Mouse (Mus musculus): ENCODE measurements around the gene Map2k7. TPM values are rescaled to one million over a fixed set of nuclear protein-coding genes. Genes with fewer than 3 reads are reported as not detected.

Map2k7 gene
- polyA plus RNA-seq, 1 experiment = 63.5 TPM

DNA sequence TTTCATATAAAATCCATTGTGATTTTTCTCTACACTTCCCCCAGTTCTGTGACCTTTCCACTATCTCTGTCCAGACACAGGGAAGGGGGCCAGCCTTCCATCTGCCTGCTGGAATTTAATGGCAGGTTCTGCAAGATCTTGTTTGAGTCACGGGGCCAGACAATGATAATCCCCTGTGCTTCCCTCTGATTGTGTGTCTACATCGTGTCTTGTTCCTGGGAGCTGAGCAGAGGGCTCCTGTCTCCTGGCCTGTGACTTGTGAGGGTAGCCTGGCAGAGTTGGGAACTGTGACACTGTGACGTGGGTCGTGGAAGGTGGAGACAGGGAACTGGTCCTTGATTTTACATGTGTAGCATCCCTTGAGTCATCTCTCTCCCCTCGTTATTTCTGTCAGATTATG is 8.8 kb upstream of the Map2k7 start:
- no peak for TF ChIP-seq CTCF (IDR thresholded peaks at IDR 0.05; ENCODE audit: borderline replicate concordance, extremely low read depth, insufficient read depth, insufficient read length)
- TF ChIP-seq POLR2A (IDR thresholded peaks at IDR 0.05; ENCODE audit: borderline replicate concordance, extremely low read depth, insufficient read depth, insufficient read length, poor library complexity, severe bottlenecking) = no peak
- no peak for DNase-seq (ENCODE audit: low read depth)

DNA sequence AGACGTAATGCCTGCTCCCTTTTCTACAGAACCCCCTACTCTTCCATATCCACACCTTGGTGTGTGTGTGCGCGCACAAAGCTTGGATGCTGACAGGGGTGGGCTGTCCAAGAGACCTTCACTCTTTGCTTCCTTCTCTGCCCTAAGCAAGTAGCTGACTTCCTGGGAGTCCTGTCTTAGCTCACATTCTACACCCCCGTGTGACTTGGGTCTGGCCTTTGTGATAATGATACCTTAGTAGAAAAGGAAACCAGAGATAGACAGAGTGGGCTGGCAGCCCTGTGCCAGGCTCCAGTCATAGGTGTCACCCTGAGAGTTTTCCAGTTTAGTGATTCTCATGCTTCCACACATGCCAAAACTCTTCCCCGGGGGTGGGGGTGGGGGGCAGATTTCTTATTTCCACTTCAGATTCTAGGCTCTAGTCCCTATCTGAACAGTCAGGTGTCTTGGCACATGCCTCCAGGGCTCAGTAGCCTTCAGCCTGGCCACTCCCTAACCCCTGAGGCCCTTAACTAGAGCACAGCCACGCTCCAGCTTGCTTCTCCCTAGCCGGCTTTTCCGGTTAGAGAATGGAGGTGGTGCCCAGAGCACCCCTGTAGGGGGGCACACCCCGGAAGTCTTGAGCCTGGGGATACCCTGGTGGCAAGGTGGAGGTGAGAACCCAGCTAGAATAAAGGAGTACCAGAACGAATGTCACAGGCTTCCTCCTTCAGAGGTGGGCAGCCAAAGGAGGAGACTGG is 7.8 kb upstream of the Map2k7 start:
- DNase-seq (ENCODE audit: low read depth) = no peak
- TF ChIP-seq POLR2A (IDR thresholded peaks at IDR 0.05; ENCODE audit: borderline replicate concordance, extremely low read depth, insufficient read depth, insufficient read length, poor library complexity, severe bottlenecking) (no peak), CTCF (IDR thresholded peaks at IDR 0.05; ENCODE audit: borderline replicate concordance, extremely low read depth, insufficient read depth, insufficient read length) (no peak)

DNA sequence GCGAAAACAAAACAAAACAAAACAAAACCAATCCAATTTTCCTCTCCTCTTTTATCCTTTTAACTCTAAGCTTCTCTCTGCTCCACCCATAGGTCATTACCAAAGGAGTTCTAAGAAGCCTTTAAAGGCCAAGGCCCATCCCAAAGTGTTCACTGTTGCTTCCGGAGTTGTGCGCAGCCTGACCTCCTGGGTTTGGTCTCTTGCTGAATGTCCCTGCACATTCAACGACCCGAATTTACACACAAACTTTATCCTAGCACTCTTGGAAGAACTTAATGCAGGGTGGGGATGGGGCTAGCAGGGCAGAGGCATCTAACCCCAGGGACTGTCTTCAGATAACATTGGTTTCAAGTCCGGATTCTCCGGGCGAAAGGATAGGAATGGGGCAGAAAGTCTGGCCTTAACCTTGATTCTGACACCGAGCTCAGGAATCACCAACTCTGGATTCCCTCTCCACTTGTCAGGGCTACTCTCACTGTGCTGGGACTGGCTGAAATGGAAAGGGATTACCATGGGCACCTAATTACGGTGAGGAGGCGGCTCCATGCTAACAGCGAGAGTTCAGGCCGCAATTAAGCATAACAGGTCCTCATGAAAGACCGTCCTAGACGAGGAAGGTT is 616 bp upstream of the Map2k7 start:
- TF ChIP-seq CTCF (IDR thresholded peaks at IDR 0.05; ENCODE audit: borderline replicate concordance, extremely low read depth, insufficient read depth, insufficient read length) = no peak
- TF ChIP-seq POLR2A (IDR thresholded peaks at IDR 0.05; ENCODE audit: borderline replicate concordance, extremely low read depth, insufficient read depth, insufficient read length, poor library complexity, severe bottlenecking) = no peak
- DNase-seq (ENCODE audit: low read depth) = no peak

DNA sequence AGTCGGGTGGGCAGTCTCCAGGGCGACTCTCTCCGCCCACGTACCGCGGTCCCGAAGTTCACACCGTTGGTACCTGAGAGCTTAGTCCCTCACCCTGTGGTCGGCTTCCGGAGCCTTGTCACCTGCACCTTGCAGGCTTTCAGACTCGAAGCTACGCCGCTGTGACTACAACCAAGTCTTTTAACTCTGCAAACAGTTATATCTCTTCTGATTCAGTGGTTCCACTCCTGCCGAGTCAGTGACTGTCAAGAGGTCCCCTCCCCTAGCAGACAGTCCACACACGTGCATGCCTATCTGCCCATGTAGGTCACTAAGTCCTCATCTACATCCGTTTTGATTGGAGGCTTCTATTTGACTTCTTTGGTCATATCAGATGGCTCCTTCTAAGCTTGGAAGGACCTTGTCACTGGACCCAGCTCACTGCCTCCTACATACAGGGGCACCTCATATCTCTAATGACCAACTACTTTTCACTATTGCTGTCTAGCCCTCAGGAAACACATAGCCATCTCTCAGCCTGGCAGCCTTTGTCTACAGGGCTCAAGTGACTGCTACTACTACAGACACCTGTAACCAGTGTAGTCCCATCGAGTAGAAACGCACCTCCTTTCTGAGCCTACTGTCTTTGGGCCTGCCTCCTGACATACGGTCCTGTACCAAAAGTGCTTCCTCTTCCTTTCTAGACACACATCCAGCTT is 802 bp downstream of the Map2k7 start:
- DNase-seq (ENCODE audit: low read depth) = no peak
- no peak for TF ChIP-seq CTCF (IDR thresholded peaks at IDR 0.05; ENCODE audit: borderline replicate concordance, extremely low read depth, insufficient read depth, insufficient read length)

DNA sequence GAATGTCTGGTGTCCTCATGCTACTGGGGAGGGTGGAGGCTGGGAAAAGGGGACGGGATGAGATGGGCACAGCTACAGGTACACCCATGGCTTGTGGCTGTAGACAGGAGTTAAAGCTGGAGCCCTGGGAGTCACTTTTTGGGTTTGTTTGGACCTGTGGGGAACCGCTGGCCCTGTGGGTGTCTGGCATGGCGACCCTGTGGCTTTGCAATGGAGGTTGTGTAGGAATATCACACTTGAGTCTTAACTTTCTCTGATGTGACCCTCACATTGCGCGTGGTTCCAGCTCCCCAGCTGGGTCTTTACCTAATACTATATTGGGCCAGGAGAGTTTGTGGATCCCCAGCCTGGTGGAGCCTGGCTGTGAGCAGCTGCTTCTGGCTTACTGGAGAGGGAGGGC is 6.5 kb downstream of the Map2k7 start:
- no peak for DNase-seq (ENCODE audit: low read depth)
- no peak for TF ChIP-seq CTCF (IDR thresholded peaks at IDR 0.05; ENCODE audit: borderline replicate concordance, extremely low read depth, insufficient read depth, insufficient read length)
- no peak for TF ChIP-seq POLR2A (IDR thresholded peaks at IDR 0.05; ENCODE audit: borderline replicate concordance, extremely low read depth, insufficient read depth, insufficient read length, poor library complexity, severe bottlenecking)

DNA sequence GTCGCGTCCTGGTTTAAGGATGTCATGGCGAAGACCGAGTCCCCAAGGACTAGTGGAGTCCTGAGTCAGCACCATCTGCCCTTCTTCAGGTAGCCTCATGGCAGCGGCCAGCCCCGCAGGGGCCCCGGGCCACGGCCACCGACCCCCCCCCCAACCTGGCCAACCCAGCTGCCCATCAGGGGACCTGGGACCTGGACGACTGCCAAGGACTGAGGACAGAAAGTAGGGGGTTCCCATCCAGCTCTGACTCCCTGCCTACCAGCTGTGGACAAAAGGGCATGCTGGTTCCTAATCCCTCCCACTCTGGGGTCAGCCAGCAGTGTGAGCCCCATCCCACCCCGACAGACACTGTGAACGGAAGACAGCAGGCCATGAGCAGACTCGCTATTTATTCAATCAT is 7.2 kb downstream of the Map2k7 start:
- TF ChIP-seq CTCF (IDR thresholded peaks at IDR 0.05; ENCODE audit: borderline replicate concordance, extremely low read depth, insufficient read depth, insufficient read length) (no peak), POLR2A (IDR thresholded peaks at IDR 0.05; ENCODE audit: borderline replicate concordance, extremely low read depth, insufficient read depth, insufficient read length, poor library complexity, severe bottlenecking) (no peak)

DNA sequence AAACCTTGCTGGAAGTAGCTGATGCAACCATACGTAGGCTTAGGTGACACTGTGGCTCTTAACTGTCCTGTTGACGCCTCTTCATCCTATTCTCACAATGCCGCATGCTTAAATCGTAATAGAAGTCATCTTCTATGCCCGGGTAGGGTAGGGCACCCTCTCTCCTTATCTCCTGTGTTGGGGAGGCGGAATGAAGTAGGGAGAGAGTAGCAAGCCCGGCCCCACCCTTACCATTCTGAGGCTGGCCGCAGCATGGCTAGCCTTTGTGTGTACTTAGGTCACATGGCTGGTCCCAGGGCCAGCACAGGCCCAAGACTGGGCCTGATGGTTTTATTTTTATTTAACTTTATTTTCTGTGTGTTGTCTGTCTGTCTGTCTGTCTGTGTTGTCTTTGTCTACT is 8.7 kb downstream of the Map2k7 start:
- no peak for DNase-seq (ENCODE audit: low read depth)
- TF ChIP-seq POLR2A (IDR thresholded peaks at IDR 0.05; ENCODE audit: borderline replicate concordance, extremely low read depth, insufficient read depth, insufficient read length, poor library complexity, severe bottlenecking) = no peak
- no peak for TF ChIP-seq CTCF (IDR thresholded peaks at IDR 0.05; ENCODE audit: borderline replicate concordance, extremely low read depth, insufficient read depth, insufficient read length)

More for the DNA sequence above, 7.2 kb downstream of the Map2k7 start:
- no peak for DNase-seq (ENCODE audit: low read depth)

DNA sequence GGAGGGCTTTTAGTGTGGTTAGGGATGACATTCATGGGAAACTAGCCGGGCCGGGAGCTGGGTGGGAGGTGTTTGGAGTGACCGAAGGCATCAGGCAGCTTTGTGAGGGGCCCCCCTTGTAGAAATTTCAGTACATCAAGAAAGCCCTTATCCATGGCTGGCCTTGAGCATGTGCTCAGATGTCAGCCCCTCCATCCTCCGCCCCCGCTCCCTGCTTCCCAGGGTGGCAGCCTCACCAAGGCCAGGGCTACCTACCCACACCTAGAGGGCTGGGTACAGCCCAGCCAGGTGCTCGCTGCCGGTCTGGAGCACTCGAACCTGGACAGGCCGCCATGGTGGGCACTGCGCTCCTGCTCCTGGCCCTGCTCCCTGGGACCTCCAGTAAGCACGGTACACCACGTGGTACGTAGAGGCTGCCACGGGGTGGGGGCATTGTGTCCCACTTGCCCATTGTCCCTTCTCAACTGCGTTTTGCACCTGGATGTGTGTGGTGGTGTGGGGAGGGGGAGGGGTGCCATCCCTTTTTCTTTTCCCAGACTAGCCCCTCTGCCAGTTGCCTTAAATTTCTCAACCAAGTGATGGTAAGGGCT is 9.5 kb downstream of the Map2k7 start, which contains the start of gene Tgfbr3l:
Gene Tgfbr3l (plus strand): TSS at position 264 of the 590 bp plus-strand sequence.
- TF ChIP-seq POLR2A (IDR thresholded peaks at IDR 0.05; ENCODE audit: borderline replicate concordance, extremely low read depth, insufficient read depth, insufficient read length, poor library complexity, severe bottlenecking) (no peak), CTCF (IDR thresholded peaks at IDR 0.05; ENCODE audit: borderline replicate concordance, extremely low read depth, insufficient read depth, insufficient read length) (no peak)

DNA sequence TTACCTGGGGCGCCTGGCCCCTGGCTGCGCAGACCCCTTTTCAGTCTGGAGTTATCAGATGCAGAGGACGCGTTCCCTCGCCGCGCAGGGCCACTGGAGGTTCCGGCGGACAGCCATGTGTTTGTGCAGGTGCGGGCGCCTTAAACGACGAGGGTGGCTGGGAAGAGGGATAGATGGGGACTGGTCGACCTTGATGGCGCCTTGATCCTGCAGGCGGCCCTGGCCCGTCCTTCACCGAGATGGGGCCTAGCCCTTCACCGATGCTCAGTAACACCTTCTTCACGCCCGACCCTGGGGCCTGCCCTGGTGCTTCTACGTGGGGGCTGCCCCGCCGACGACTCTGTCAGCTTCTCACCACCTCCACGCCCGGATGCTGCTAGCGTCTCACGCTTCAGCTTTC is 10.7 kb downstream of the Map2k7 start:
- TF ChIP-seq POLR2A (IDR thresholded peaks at IDR 0.05; ENCODE audit: borderline replicate concordance, extremely low read depth, insufficient read depth, insufficient read length, poor library complexity, severe bottlenecking) (no peak), CTCF (IDR thresholded peaks at IDR 0.05; ENCODE audit: borderline replicate concordance, extremely low read depth, insufficient read depth, insufficient read length) (no peak)
- DNase-seq (ENCODE audit: low read depth) = peak; percentile 35

More for the DNA sequence above, 9.5 kb downstream of the Map2k7 start, which contains the start of gene Tgfbr3l:
- DNase-seq (ENCODE audit: low read depth) = no peak

DNA sequence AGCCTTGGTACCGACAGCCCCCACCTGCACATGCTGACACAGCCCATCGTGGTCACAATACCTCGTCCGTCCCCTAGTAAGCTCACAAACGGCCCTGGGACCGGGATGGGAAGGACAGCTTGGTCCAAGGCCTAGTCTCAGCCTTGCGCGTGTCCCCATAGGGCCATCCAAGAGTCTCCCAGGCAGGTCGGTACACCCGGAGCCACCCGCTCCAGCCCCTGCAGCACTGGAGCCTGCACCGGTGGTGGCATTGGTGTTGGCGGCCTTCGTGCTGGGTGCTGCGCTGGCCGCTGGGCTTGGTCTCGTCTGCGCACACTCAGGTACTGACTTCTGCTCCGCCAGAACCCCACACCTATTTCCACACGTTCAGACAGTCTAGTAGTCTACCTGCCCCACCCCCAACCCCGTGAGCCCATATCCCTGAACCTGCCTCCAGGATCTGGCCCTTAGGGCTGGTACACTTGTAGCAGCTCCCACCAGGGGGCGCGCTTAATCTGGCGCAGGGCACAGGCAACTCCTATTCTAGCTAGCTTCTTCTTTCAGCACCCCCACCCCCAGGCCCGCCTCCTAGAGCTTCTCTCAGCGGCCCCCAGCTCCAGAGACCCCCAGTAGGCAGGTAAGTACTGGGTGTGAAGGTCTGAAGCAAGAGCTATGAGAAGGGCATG is 11.9 kb downstream of the Map2k7 start:
- peak; percentile 82 for DNase-seq (ENCODE audit: low read depth)
- no peak for TF ChIP-seq POLR2A (IDR thresholded peaks at IDR 0.05; ENCODE audit: borderline replicate concordance, extremely low read depth, insufficient read depth, insufficient read length, poor library complexity, severe bottlenecking)
- peak; percentile 85 for TF ChIP-seq CTCF (IDR thresholded peaks at IDR 0.05; ENCODE audit: borderline replicate concordance, extremely low read depth, insufficient read depth, insufficient read length)

Measured in brain, embryonic 14.5 days (tissue).